Mouse (Mus musculus): Measurements from ENCODE around the gene Elovl5. TPM values are rescaled to one million over a fixed set of nuclear protein-coding genes. Genes with fewer than 3 reads are reported as not detected.
A peak's percentile ranks its signal among the peaks of the same experiment; 100 is the strongest.

Gene Elovl5
- polyA plus RNA-seq, 1 experiment from 2014 or later: 98.2 TPM

DNA sequence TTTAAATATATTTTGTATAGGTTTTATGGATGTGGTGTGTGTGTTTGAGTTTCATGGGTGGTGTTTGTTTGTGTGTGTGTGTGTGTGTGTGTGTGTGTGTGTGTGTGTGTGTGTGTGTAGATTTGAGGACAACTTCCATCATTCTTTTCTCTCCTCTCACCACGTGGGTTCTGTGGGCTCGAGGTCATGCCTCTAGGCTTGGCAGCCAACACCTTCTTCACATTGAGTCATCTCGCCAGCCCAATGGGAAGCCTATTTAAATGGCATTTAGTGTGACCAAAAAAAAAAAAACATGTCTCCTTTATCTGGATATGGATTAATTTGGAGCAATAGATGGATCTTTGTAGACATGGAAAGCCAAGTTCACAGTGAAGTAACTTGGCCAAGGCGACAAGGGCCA lies 94.9 kb downstream of the Elovl5 start:
- no peak overlapping the region for H3K4me2 ChIP-seq
- H3K27ac ChIP-seq (ENCODE audit: low read depth, low read length): no peak overlapping the region
- 86% methylated on average over 4 of the region's 4 CpGs for WGBS
- H3K9ac ChIP-seq (ENCODE audit: low read length): no peak overlapping the region
- 0 out of 2 replicates have a peak, but pooled peaks cover 2% of the 10 kb centered on the region for H3K4me1 ChIP-seq (ENCODE audit: control insufficient read depth, insufficient read depth, low read length)
- no peaks in the 10 kb centered on the region for H3K9me3 ChIP-seq (ENCODE audit: control insufficient read depth, low read length)
- DNase-seq (ENCODE audit: low spot score, missing footprints) (no peak), ATAC-seq (ENCODE audit: low FRiP score) (no peak)
- H3K27me3 ChIP-seq (ENCODE audit: control insufficient read depth, insufficient read depth, low read length): no peaks in the 10 kb centered on the region
- H3K4me3 ChIP-seq (ENCODE audit: low read depth, low read length): no peak overlapping the region
- H3K36me3 ChIP-seq (ENCODE audit: control insufficient read depth, insufficient read depth, low read length): no peaks in the 10 kb centered on the region

DNA sequence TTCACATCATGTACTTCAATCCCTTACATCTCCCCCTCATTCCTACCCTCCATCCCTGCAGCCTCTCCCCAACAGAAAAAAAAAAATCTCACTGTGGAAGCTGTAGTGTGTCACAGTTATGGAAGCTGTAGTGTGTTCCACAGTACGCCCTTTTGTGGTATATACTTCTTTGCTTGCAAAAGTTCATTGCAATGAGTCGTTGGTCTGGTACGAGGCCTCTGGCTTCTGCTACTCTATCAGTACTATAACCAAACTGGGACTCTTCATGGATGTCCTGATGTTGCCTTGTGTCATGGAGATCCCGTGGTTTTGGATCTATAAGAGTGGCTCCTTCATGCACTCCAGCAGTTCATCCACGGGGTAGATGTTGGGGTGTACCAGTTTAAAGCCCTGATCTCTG lies 95.5 kb downstream of the Elovl5 start:
- Histone ChIP-seq H3K27ac (ENCODE audit: low read depth, low read length) (no peak overlapping the region), H3K9me3 (ENCODE audit: control insufficient read depth, low read length) (no peaks in the 10 kb centered on the region), H3K4me1 (ENCODE audit: control insufficient read depth, insufficient read depth, low read length) (0 out of 2 replicates have a peak, but pooled peaks cover 2% of the 10 kb centered on the region), H3K36me3 (ENCODE audit: control insufficient read depth, insufficient read depth, low read length) (no peaks in the 10 kb centered on the region), H3K4me2 (no peak overlapping the region), H3K9ac (ENCODE audit: low read length) (no peak overlapping the region), H3K4me3 (ENCODE audit: low read depth, low read length) (no peak overlapping the region), H3K27me3 (ENCODE audit: control insufficient read depth, insufficient read depth, low read length) (no peaks in the 10 kb centered on the region)
- 91% methylated on average over 5 of the region's 5 CpGs for WGBS
- no peak for DNase-seq (ENCODE audit: low spot score, missing footprints)
- no peak for ATAC-seq (ENCODE audit: low FRiP score)

DNA sequence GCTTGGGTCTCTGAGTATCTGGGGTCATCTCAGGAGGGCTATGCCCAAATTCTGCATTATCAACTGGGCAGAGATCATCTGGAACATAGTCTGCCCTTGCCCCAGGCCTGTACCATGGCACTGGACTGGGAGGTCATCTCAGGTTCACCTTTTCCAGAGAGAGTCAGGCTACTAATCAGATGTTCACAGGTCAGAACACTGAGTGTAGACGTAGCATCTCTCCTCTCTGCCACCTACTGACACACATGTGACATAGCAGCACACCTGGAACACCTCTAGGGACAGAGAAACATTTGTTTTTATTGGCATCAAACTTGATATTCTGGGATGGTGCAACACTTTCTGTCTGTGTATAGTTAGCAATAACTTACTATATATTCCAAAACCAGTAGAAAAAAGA lies 96.6 kb downstream of the Elovl5 start:
- 48% methylated on average over 1 of the region's 1 CpGs for WGBS
- 0 out of 2 replicates have a peak, but pooled peaks cover 2% of the 10 kb centered on the region for H3K4me1 ChIP-seq (ENCODE audit: control insufficient read depth, insufficient read depth, low read length)
- no peaks in the 10 kb centered on the region for H3K27me3 ChIP-seq (ENCODE audit: control insufficient read depth, insufficient read depth, low read length)
- no peak overlapping the region for H3K4me3 ChIP-seq (ENCODE audit: low read depth, low read length)
- H3K36me3 ChIP-seq (ENCODE audit: control insufficient read depth, insufficient read depth, low read length): no peaks in the 10 kb centered on the region
- H3K27ac ChIP-seq (ENCODE audit: low read depth, low read length): no peak overlapping the region
- ATAC-seq (ENCODE audit: low FRiP score) (no peak), DNase-seq (ENCODE audit: low spot score, missing footprints) (peak; percentile 26)
- no peaks in the 10 kb centered on the region for H3K9me3 ChIP-seq (ENCODE audit: control insufficient read depth, low read length)
- H3K9ac ChIP-seq (ENCODE audit: low read length): no peak overlapping the region
- H3K4me2 ChIP-seq: no peak overlapping the region

DNA sequence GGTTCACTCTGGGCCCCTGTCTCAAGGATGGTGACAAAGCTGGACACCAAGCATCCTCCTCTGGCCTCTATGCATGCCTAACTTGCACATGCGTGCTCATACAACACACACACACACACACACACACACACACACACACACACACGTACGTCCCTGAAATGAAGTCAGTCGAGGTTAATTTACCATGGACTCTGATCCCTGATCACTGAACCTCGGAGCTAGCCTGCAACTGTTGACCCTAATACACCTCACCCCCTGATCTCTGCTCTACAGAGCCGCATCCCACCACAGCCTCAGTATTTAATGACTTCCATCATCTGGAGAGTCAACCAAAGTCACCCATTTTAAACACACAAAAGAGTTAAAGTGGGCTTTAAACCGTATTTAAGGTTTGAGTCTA lies 98.7 kb downstream of the Elovl5 start:
- no peak for ATAC-seq (ENCODE audit: low FRiP score)
- WGBS: 86% methylated on average over 7 of the region's 7 CpGs
- Histone ChIP-seq H3K4me1 (ENCODE audit: control insufficient read depth, insufficient read depth, low read length) (peaks cover 9% of the 10 kb centered on the region), H3K9me3 (ENCODE audit: control insufficient read depth, low read length) (no peaks in the 10 kb centered on the region), H3K9ac (ENCODE audit: low read length) (no peak overlapping the region), H3K27ac (ENCODE audit: low read depth, low read length) (no peak overlapping the region), H3K4me3 (ENCODE audit: low read depth, low read length) (no peak overlapping the region), H3K36me3 (ENCODE audit: control insufficient read depth, insufficient read depth, low read length) (no peaks in the 10 kb centered on the region), H3K27me3 (ENCODE audit: control insufficient read depth, insufficient read depth, low read length) (no peaks in the 10 kb centered on the region), H3K4me2 (no peak overlapping the region)
- peak; percentile 81 for DNase-seq (ENCODE audit: low spot score, missing footprints)

DNA sequence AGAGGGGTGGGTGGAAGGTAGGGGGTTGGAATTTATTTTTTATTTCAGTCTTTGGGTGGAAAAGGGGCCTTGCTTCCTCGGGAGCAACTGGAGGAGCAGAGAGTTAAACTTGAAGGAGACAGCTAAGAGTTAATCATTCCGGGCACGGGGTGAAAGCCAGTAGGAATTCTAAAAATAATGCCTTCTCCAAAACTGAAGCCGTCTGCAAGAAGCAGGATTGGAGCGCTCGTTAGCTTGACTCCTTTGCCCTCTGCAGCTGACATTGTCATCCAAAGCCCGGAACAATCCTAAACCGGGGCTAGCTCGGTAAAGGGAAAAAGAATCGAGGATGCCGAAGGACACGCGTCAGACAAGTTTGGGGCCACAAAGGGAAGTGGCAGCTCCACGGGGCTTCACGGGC lies 99.1 kb downstream of the Elovl5 start:
- 72% methylated on average over 15 of the region's 15 CpGs for WGBS

DNA sequence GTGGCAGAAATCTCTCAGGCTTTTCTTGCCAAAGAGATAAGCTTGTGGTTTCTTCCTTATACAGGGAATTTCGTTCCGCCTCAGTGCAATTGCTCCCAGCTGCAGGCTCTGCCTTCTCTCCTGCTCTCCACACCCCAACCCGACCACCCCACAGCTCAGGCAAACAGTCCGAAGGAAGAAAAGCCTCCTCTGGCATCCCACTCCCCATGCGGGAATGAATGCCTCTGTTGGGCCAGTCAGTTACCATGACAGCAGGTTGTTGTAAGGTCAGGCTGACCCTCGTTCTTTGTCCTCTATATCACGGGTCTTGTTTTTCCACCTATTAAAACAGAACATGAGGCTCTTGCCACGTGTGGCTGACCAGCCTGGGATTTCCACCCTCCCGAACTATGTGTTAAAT lies 104.1 kb downstream of the Elovl5 start:
- Histone ChIP-seq H3K27me3 (ENCODE audit: control insufficient read depth, insufficient read depth, low read length) (no peaks in the 10 kb centered on the region), H3K9me3 (ENCODE audit: control insufficient read depth, low read length) (no peaks in the 10 kb centered on the region), H3K36me3 (ENCODE audit: control insufficient read depth, insufficient read depth, low read length) (no peaks in the 10 kb centered on the region), H3K4me3 (ENCODE audit: low read depth, low read length) (no peak overlapping the region), H3K27ac (ENCODE audit: low read depth, low read length) (no peak overlapping the region), H3K9ac (ENCODE audit: low read length) (no peak overlapping the region), H3K4me2 (no peak overlapping the region), H3K4me1 (ENCODE audit: control insufficient read depth, insufficient read depth, low read length) (peaks cover 15% of the 10 kb centered on the region)
- ATAC-seq (ENCODE audit: low FRiP score) (peak; percentile 90), DNase-seq (ENCODE audit: low spot score, missing footprints) (peak; percentile 92)
- 11% methylated on average over 9 of the region's 9 CpGs for WGBS

More for the DNA sequence above, 99.1 kb downstream of the Elovl5 start:
- ATAC-seq (ENCODE audit: low FRiP score): no peak
- H3K9ac ChIP-seq (ENCODE audit: low read length): no peak overlapping the region
- H3K4me3 ChIP-seq (ENCODE audit: low read depth, low read length): no peak overlapping the region
- H3K9me3 ChIP-seq (ENCODE audit: control insufficient read depth, low read length): no peaks in the 10 kb centered on the region
- H3K4me1 ChIP-seq (ENCODE audit: control insufficient read depth, insufficient read depth, low read length): peaks cover 14% of the 10 kb centered on the region
- H3K27me3 ChIP-seq (ENCODE audit: control insufficient read depth, insufficient read depth, low read length): no peaks in the 10 kb centered on the region
- DNase-seq (ENCODE audit: low spot score, missing footprints): no peak
- no peaks in the 10 kb centered on the region for H3K36me3 ChIP-seq (ENCODE audit: control insufficient read depth, insufficient read depth, low read length)
- H3K4me2 ChIP-seq: peak overlapping the region; percentile 8; the same call in 1 of the 2 replicates
- H3K27ac ChIP-seq (ENCODE audit: low read depth, low read length): no peak overlapping the region

DNA sequence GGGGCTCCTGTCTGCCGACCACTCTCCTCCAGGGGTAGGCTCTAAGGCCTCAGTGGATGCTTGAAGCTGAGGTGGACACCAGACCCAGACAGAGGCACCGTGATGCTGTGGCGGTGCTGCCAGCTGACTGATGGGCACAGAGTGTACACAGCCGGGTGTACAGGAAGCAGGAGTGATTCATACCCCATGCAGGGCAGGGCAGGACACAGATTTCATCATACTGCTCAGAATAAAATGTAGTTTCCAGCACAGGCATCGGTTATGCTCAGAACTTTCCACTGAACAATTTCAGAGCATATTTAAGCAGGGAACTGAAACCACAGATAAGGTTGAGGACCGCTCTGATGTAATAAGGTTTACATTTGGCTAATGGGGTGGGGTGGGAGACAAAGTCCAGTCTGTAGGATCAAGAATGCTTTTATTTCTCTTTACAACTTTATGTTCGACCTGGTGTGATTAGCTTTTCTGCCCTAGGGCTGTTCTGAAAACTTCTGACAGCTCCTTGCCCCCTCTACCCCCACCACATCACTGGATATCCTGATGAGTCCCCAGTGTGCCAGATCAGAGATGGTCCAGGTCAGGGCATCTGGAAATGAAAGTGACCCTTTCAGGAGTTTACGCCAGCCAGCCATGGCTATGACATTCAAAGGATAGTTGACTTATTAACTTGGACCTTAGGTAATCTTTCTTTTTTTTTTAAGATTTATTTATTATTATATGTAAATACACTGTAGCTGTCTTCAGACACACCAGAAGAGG lies 105.2 kb downstream of the Elovl5 start:
- WGBS: 82% methylated on average over 8 of the region's 8 CpGs
- Histone ChIP-seq H3K27ac (ENCODE audit: low read depth, low read length) (no peak overlapping the region), H3K4me2 (no peak overlapping the region), H3K9me3 (ENCODE audit: control insufficient read depth, low read length) (no peaks in the 10 kb centered on the region), H3K4me3 (ENCODE audit: low read depth, low read length) (no peak overlapping the region), H3K36me3 (ENCODE audit: control insufficient read depth, insufficient read depth, low read length) (no peaks in the 10 kb centered on the region), H3K27me3 (ENCODE audit: control insufficient read depth, insufficient read depth, low read length) (no peaks in the 10 kb centered on the region), H3K9ac (ENCODE audit: low read length) (no peak overlapping the region), H3K4me1 (ENCODE audit: control insufficient read depth, insufficient read depth, low read length) (peaks cover 13% of the 10 kb centered on the region)
- no peak for ATAC-seq (ENCODE audit: low FRiP score)
- DNase-seq (ENCODE audit: low spot score, missing footprints): peak; percentile 83

DNA sequence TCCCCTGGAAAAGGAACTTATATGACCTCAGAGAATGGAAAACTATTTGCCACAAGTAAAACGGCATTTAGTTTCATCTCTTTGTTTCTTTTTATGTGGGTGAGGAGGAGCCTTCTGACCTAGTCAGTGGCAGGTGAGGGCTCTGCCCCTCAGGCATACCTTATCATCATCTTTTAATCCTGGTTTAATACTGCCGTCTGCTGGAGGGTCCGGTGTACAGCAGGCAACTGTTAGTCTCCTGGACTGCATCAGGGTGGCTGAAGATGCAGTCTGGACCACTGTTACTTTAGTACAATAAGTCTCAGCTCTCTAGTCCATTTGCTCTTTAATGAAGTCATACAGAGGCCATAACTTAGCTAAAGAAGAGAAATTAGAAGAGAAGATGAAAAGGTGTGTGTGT lies 107.7 kb downstream of the Elovl5 start:
- ATAC-seq (ENCODE audit: low FRiP score) (peak; percentile 64; the same call in 1 of the 2 replicates), DNase-seq (ENCODE audit: low spot score, missing footprints) (peak; percentile 95)
- Histone ChIP-seq H3K36me3 (ENCODE audit: control insufficient read depth, insufficient read depth, low read length) (no peaks in the 10 kb centered on the region), H3K27ac (ENCODE audit: low read depth, low read length) (no peak overlapping the region), H3K4me2 (no peak overlapping the region), H3K4me1 (ENCODE audit: control insufficient read depth, insufficient read depth, low read length) (peaks cover 13% of the 10 kb centered on the region), H3K9ac (ENCODE audit: low read length) (no peak overlapping the region), H3K27me3 (ENCODE audit: control insufficient read depth, insufficient read depth, low read length) (no peaks in the 10 kb centered on the region), H3K9me3 (ENCODE audit: control insufficient read depth, low read length) (no peaks in the 10 kb centered on the region), H3K4me3 (ENCODE audit: low read depth, low read length) (no peak overlapping the region)
- WGBS: 21% methylated on average over 3 of the region's 3 CpGs

DNA sequence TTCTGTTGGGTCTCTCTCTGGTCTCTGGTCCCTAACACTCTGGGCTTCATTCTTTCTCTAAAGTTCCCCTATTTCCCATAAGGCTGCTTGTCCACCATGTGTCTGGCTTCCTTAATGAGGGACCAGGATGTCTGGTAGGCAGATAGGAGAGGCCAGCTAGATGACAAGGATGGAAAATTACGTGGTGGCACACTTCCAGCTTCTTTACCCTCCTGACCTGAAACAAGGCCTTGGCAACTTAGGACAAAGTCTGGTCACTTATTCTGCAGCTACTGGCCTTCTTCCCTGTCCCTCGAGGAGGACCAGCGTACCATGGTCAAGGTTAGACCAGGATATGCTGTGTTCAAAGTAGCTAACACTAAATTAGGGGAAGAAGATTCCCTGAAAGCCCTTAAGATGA lies 109.9 kb downstream of the Elovl5 start:
- Histone ChIP-seq H3K4me3 (ENCODE audit: low read depth, low read length) (no peak overlapping the region), H3K9me3 (ENCODE audit: control insufficient read depth, low read length) (no peaks in the 10 kb centered on the region), H3K27ac (ENCODE audit: low read depth, low read length) (no peak overlapping the region), H3K4me1 (ENCODE audit: control insufficient read depth, insufficient read depth, low read length) (no peaks in the 10 kb centered on the region), H3K36me3 (ENCODE audit: control insufficient read depth, insufficient read depth, low read length) (no peaks in the 10 kb centered on the region), H3K27me3 (ENCODE audit: control insufficient read depth, insufficient read depth, low read length) (no peaks in the 10 kb centered on the region), H3K9ac (ENCODE audit: low read length) (no peak overlapping the region), H3K4me2 (no peak overlapping the region)
- DNase-seq (ENCODE audit: low spot score, missing footprints): no peak
- 89% methylated on average over 3 of the region's 3 CpGs for WGBS
- no peak for ATAC-seq (ENCODE audit: low FRiP score)
